Mouse (Mus musculus): Measurements from ENCODE around the gene Slc22a22. TPM values are rescaled to one million over a fixed set of nuclear protein-coding genes. Genes with fewer than 3 reads are reported as not detected.

Gene Slc22a22
- polyA plus RNA-seq, 1 experiment: 34.5 TPM

DNA sequence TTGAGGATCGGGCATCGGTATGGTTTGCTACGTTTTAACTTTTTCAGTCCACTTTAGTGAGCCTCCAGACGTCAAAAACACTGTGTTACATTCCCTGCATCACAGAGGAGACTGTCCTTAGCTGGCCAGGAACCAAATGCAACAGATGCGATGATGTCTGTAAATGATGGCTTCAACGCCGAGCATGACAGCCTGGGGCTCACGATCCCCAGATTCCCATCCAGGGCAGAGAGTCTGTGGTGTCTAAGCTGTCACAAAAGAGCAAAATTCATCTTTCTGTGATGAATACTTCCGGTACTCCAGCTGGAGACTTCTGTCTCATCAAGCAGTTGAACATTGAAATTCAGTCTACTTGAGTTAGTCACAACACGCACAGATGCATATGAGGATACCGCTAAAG is 13.4 kb downstream of the Slc22a22 start:
- DNase-seq: no peak
- WGBS: 81% methylated on average over 11 of the region's 11 CpGs
- no peak overlapping the region for H3K4me3 ChIP-seq (ENCODE audit: insufficient read depth, low read depth, low read length)
- no peaks in the 10 kb centered on the region for H3K36me3 ChIP-seq (ENCODE audit: control insufficient read depth, insufficient read depth, low read length)
- no peak overlapping the region for H3K27ac ChIP-seq (ENCODE audit: insufficient read depth, low read depth, low read length)
- no peaks in the 10 kb centered on the region for H3K27me3 ChIP-seq (replicated peaks; ENCODE audit: control insufficient read depth, insufficient read depth, low read length)
- peaks cover 3% of the 10 kb centered on the region; the same call in 1 of the 2 replicates for H3K4me1 ChIP-seq (ENCODE audit: control insufficient read depth, insufficient read depth, low read length)
- no peak for TF ChIP-seq CTCF (conservative IDR thresholded peaks at IDR 0.05; ENCODE audit: insufficient read depth, insufficient read length, low read depth, low read length)
- TF ChIP-seq POLR2A (IDR thresholded peaks at IDR 0.05; ENCODE audit: low read depth, low read length): no peak

DNA sequence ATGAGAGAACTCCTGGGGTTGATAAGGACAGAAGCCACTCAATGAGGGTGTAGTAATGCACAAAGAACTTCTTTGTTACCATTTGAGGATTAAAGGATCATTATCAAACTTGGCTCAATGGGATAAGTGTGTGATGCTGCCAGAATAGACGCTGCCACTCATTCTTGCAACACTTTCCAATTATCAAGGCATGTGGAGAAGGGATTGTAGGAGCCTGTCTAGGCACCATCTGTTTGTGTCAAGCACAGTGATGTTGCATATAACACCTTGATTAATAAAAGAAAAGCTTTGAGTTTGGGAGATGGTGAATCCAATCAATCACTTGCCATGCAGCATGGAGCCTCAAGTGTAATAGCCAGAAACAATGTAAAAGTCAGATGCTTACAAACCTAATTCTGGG is 16.1 kb downstream of the Slc22a22 start:
- TF ChIP-seq POLR2A (IDR thresholded peaks at IDR 0.05; ENCODE audit: low read depth, low read length) (no peak), CTCF (conservative IDR thresholded peaks at IDR 0.05; ENCODE audit: insufficient read depth, insufficient read length, low read depth, low read length) (no peak)
- Histone ChIP-seq H3K36me3 (ENCODE audit: control insufficient read depth, insufficient read depth, low read length) (no peaks in the 10 kb centered on the region), H3K4me1 (ENCODE audit: control insufficient read depth, insufficient read depth, low read length) (peaks cover 2% of the 10 kb centered on the region; the same call in 1 of the 2 replicates), H3K4me3 (ENCODE audit: insufficient read depth, low read depth, low read length) (no peak overlapping the region), H3K27ac (ENCODE audit: insufficient read depth, low read depth, low read length) (no peak overlapping the region), H3K27me3 (replicated peaks; ENCODE audit: control insufficient read depth, insufficient read depth, low read length) (no peaks in the 10 kb centered on the region)
- WGBS: 94% methylated on average over 1 of the region's 1 CpGs
- no peak for DNase-seq

DNA sequence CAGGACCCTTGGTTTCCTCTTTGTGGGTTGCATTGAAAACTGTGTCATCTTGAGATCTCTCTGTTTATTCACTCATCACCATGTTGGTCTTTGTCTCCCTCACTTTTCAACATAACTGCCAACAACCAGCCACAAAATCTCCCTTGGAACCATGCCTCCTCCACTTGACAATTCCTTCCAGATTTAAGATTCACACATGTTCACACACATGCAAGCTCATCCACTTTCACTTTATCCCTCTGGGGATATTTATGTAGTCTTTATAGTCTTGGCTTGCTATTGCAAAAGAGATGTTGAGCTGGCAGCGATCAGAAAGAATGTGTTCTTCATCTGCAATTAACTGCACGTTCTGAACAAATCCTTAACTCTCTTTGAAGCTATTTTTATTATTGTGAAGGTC is 20.1 kb downstream of the Slc22a22 start:
- no peak overlapping the region for H3K4me3 ChIP-seq (ENCODE audit: insufficient read depth, low read depth, low read length)
- no peaks in the 10 kb centered on the region for H3K36me3 ChIP-seq (ENCODE audit: control insufficient read depth, insufficient read depth, low read length)
- TF ChIP-seq CTCF (conservative IDR thresholded peaks at IDR 0.05; ENCODE audit: insufficient read depth, insufficient read length, low read depth, low read length) (no peak), POLR2A (IDR thresholded peaks at IDR 0.05; ENCODE audit: low read depth, low read length) (no peak)
- H3K4me1 ChIP-seq (ENCODE audit: control insufficient read depth, insufficient read depth, low read length): no peaks in the 10 kb centered on the region
- H3K27me3 ChIP-seq (replicated peaks; ENCODE audit: control insufficient read depth, insufficient read depth, low read length): no peaks in the 10 kb centered on the region
- 63% methylated on average over 2 of the region's 2 CpGs for WGBS
- no peak for DNase-seq
- H3K27ac ChIP-seq (ENCODE audit: insufficient read depth, low read depth, low read length): no peak overlapping the region

DNA sequence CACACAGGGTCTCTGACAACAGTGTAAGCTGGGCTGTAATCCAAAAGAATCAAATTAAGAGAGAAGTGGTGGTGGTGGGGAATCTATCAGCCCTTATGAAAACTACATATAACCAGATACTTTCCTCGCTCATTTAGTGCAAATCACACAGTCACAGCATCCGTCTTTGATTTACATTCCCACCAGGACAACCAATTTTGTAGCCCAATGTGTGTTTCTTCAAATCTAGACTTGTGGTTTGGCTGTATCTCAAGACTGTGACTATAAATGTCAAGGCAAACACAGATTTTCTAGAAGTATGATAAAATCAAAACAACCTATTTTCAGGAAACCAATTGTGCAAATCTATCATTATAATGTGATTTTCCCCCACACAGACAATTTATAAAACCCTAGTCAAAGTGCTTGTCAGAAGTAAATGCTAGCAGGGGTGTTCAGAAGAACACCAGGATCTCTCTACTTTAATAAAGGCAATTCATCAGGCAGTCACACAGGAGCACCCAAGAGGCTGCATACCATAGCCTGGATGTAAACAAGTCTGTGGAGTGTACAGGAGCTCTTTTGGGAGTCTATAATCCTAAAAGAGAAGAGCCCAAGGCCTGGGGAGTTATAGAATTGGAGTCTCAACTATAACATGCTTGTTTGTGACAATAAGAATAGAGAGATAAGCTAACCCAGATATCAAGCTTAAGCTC is 42.6 kb downstream of the Slc22a22 start:
- Histone ChIP-seq H3K4me3 (ENCODE audit: insufficient read depth, low read depth, low read length) (no peak overlapping the region), H3K4me1 (ENCODE audit: control insufficient read depth, insufficient read depth, low read length) (no peaks in the 10 kb centered on the region), H3K27me3 (replicated peaks; ENCODE audit: control insufficient read depth, insufficient read depth, low read length) (no peaks in the 10 kb centered on the region), H3K27ac (ENCODE audit: insufficient read depth, low read depth, low read length) (no peak overlapping the region), H3K36me3 (ENCODE audit: control insufficient read depth, insufficient read depth, low read length) (no peaks in the 10 kb centered on the region)
- DNase-seq: no peak
- 77% methylated on average over 2 of the region's 2 CpGs for WGBS
- no peak for TF ChIP-seq POLR2A (IDR thresholded peaks at IDR 0.05; ENCODE audit: low read depth, low read length)
- no peak for TF ChIP-seq CTCF (conservative IDR thresholded peaks at IDR 0.05; ENCODE audit: insufficient read depth, insufficient read length, low read depth, low read length)

DNA sequence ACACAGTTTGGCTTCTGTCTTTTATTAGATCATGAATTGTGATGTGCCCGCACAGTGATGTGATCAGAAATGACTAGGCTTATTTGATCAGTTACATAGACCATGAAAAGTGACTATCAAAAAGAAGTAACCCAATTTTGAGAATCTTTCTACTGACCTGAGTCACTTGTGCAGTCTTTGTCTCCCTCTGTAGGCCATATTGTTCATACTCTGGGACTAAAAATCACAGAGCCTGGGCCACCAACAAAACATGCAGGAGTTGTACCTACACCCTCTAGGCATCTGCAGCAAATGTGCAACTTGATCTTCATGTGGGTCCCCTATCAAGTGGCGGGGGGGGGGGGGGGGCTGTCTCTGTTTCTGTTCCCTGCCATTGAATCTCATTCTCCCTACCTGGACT is 68.9 kb downstream of the Slc22a22 start:
- Histone ChIP-seq H3K4me1 (ENCODE audit: control insufficient read depth, insufficient read depth, low read length) (no peaks in the 10 kb centered on the region), H3K36me3 (ENCODE audit: control insufficient read depth, insufficient read depth, low read length) (no peaks in the 10 kb centered on the region), H3K4me3 (ENCODE audit: insufficient read depth, low read depth, low read length) (no peak overlapping the region), H3K27ac (ENCODE audit: insufficient read depth, low read depth, low read length) (no peak overlapping the region), H3K27me3 (replicated peaks; ENCODE audit: control insufficient read depth, insufficient read depth, low read length) (no peaks in the 10 kb centered on the region)
- peak; percentile 52 for DNase-seq
- peak; percentile 29; the same call in 1 of the 2 replicates for TF ChIP-seq CTCF (conservative IDR thresholded peaks at IDR 0.05; ENCODE audit: insufficient read depth, insufficient read length, low read depth, low read length)
- no peak for TF ChIP-seq POLR2A (IDR thresholded peaks at IDR 0.05; ENCODE audit: low read depth, low read length)
- WGBS: 36% methylated on average over 2 of the region's 2 CpGs

DNA sequence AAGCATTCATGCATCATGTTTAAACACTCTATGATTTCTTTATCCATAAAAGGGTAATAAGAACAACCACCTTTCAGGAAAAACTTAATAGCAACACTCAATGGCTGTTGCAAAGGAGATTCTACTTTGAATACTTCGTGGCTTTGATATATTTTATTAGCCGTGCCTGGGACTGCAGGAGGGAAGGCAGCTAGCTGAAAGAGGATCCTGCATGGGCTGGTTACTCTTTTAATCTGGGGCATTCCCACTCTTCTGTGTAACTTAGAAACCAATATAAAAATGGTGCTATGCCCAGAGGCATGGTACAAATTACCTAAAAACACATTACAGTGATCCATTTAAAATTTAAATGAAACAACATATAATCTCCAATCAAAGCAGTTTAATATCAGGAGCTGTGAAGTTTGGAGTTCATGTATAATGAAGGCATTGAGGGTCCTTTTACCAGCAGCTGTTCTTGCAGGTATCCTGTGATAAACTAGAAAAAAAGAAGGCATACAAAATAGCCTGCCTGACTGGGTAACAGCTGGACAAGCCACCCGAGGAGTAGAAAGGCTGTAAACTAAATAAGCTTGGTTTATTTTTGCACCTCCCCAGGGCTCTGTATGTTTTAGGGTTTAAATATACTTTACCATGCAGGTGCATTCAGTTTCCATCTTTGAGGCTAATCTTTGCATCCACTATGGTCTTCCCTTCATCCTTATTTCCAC is 78.8 kb downstream of the Slc22a22 start:
- 25% methylated on average over 3 of the region's 3 CpGs for WGBS
- no peak overlapping the region for H3K4me3 ChIP-seq (ENCODE audit: insufficient read depth, low read depth, low read length)
- no peaks in the 10 kb centered on the region for H3K4me1 ChIP-seq (ENCODE audit: control insufficient read depth, insufficient read depth, low read length)
- TF ChIP-seq CTCF (conservative IDR thresholded peaks at IDR 0.05; ENCODE audit: insufficient read depth, insufficient read length, low read depth, low read length) (no peak), POLR2A (IDR thresholded peaks at IDR 0.05; ENCODE audit: low read depth, low read length) (no peak)
- no peaks in the 10 kb centered on the region for H3K36me3 ChIP-seq (ENCODE audit: control insufficient read depth, insufficient read depth, low read length)
- DNase-seq: no peak
- H3K27ac ChIP-seq (ENCODE audit: insufficient read depth, low read depth, low read length): no peak overlapping the region
- H3K27me3 ChIP-seq (replicated peaks; ENCODE audit: control insufficient read depth, insufficient read depth, low read length): no peaks in the 10 kb centered on the region

DNA sequence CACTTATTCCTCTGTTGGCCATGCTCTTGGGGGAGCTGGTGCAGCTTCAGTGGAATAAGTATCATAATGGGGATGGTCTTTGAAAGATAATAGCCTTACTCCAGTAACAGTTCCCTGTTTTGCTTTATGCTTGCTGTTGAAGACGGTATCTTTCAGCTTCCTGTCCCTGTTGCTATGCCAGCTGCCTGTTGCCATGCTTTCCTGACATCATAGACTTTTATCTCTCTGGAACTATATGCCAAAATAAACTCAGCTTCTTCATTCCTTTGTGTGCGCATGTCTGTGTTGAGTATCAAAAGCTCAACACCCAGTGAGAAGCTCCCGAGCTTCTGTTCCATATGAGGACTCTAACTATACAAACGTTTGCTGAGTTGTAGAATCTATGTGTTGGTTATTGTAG is 83.4 kb downstream of the Slc22a22 start:
- 74% methylated on average over 4 of the region's 4 CpGs for WGBS
- no peak for DNase-seq
- Histone ChIP-seq H3K4me3 (ENCODE audit: insufficient read depth, low read depth, low read length) (no peak overlapping the region), H3K27me3 (replicated peaks; ENCODE audit: control insufficient read depth, insufficient read depth, low read length) (no peaks in the 10 kb centered on the region), H3K27ac (ENCODE audit: insufficient read depth, low read depth, low read length) (no peak overlapping the region), H3K4me1 (ENCODE audit: control insufficient read depth, insufficient read depth, low read length) (no peaks in the 10 kb centered on the region), H3K36me3 (ENCODE audit: control insufficient read depth, insufficient read depth, low read length) (no peaks in the 10 kb centered on the region)
- TF ChIP-seq POLR2A (IDR thresholded peaks at IDR 0.05; ENCODE audit: low read depth, low read length) (no peak), CTCF (conservative IDR thresholded peaks at IDR 0.05; ENCODE audit: insufficient read depth, insufficient read length, low read depth, low read length) (no peak)
